Mouse (Mus musculus): ENCODE measurements around the gene Sag.
A peak's percentile ranks its signal among the peaks of the same experiment; 100 is the strongest.

The Sag gene

DNA sequence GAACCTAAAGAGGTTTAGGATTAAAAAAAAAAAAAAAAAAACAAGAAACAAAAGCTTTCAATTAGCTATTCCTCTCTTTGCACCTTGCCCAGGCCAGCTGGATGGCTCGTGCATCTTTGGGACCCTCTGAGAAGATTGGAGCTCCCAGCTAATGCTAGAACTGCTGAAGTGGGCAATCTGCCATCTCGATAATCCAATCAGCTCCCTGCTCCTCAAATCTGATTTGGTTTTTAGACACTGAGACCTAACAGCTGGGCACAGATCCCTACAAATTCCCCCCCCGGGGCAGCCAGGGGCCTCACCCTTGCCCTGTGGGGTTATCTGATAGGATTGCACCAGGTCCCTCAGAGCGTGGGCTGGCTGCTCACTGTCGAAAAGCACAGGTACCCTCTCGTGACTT, at the start of gene Sag:
Sag (plus strand) TSS at position 105 of the 400 bp plus-strand sequence.
- no peak for DNase-seq

DNA sequence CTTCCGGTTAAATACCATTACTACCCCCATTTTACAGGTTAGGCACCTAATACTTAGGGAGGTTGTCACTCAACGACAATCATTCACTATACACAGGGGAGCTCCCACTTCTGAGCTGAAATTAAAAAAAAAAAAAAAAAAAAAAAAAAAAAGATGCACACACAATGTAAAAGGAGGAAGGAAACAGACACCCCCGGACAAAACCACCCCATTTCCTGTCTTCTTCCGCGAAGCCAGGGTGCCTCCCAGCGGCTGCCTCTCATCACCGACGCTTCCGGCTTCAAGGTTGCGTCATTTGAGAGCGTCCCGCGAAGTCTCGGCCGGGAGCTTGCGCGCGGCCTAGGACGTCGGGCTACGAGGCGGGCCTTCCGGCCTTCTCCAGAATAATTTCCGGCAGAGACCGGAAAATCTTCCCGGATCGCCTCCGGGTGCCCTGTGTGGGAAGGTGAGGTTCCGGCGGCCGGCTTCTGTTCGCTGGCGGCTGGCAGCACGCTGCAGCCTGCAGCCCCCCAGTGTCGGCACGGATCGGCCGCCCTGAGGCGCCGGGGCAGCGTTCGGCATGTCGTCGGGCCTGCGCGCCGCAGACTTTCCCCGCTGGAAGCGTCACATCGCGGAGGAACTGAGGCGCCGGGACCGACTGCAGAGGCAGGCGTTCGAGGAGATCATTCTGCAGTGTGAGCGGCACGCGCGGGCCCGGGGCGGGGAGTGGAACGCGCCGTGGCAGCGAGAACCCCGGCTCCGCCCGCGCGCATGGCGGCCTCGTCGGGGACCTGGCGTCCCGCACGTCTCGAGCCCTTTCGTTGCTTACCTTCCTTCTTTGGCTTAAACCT, 47.6 kb upstream of the Sag start, which contains the start of gene Atg16l1:
Atg16l1 (plus strand) TSS at position 230 of the 830 bp plus-strand sequence.
- peak; percentile 95 to 97 for DNase-seq

DNA sequence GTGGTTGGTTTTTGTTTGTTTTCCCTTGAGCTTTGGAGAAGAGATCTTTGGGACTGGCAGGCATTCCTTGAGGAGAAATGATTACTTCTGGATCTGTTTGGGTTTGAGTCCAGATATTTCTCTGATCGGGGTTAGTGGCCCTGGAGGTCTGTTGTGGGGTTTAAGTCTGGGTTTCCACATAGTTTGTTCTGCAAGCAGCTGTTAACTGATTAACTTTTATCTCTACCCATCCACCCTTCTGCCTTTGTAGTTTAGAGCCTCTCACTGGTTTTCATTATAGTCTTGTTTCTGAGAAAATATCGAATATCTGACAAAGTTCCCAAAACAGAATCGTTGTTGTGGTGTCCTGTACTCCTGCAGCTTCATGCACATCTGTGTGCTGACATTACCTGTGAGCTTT, 39.7 kb upstream of the Sag start:
- DNase-seq, result no peak

DNA sequence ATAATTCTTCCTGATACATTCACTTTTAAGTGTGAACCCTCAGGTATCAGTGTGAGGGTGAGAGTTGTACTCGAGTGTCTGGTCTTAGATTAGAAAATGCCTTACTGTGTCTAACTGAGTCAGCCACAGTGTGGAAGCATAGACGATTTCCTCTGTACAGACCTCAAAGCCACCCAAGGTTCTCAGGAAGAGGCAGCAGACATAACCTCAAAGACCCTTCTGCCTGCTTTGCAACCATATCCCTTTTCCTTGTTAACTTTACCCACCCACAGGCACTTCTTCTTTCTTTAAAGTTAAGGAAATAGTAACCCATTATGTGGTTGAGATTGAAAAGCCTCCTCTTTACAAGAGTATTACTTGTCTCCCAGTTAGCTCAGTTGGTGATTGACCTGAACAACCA, 37.7 kb upstream of the Sag start:
- no peak for DNase-seq

DNA sequence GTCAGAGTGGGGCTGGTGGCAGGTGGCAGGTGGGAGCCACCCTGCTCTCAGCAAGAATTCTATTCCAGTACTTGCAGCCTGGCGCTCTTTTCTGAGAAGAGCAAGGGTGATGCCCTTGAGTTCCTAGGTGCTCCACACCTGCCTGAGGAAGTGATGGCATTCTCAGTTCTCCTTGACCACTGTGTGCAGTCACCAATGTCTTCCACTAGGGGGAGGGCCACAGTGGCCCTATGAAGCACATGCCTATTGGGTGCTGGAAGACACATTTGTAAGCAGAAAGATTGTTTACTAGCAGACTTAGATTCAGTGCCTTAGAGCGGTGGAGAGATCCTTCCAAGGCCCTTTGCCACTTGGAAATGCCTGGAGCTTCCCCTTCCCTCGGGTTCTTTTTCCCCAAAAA, 37.2 kb upstream of the Sag start:
- peak in 1 of 2 experiments; percentile 21 for DNase-seq

DNA sequence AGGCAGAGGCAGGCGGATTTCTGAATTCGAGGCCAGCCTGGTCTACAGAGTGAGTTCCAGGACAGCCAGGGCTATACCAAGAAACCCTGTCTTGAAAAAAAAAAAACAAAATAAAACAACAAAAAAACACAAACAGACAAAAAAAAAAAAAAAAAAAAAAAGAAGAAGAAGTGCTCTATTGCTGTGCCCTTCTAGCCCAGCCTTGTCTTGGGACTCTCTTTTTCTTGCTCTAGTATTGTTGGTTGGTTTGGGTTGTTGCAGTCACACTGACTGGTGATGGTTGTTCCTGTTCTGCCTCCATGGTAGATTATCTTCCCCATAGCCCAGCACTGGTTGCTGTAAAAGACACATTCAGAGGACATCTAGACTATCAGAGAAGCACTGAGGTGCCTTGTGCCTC, 34.2 kb upstream of the Sag start:
- DNase-seq, result no peak

DNA sequence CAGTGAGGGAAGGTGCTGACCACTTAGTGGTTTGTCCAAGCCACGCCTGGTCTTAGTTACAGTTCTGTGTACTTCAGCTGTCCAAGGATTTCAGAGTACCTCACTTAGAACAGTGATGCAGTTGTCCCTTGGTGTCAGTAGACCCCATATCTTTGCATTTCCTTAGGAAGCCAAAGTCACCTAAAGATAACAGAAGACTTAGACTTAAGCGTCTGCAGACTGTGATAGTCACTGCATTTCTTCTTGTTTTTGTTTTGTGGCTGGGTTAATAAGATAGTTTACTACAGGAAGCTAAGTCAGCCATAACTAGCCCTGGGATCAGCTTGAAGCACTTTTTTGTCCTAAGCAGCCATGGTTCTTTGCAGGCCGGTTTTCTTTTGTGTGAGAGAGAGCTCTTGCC, 33.0 kb upstream of the Sag start:
- DNase-seq, result no peak

DNA sequence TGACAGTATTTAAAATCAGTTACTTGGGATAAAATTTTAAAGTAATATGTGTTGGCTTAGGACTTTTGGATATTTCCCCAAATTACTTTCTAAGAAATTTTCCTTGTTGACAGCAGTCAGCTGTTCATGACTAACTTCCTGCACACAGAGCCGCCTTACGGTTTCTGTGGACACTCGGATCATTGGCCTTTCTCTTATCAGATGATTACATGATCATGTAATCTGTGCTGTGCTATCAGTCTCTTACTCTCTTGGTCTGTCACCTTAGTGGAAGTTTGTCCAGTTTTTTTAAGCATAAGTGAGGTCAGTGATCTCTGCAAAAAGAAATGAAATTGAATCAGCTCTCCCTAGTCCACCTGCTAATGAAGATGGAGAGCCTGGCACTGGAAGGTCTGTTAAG, 31.8 kb upstream of the Sag start:
- DNase-seq, result no peak

DNA sequence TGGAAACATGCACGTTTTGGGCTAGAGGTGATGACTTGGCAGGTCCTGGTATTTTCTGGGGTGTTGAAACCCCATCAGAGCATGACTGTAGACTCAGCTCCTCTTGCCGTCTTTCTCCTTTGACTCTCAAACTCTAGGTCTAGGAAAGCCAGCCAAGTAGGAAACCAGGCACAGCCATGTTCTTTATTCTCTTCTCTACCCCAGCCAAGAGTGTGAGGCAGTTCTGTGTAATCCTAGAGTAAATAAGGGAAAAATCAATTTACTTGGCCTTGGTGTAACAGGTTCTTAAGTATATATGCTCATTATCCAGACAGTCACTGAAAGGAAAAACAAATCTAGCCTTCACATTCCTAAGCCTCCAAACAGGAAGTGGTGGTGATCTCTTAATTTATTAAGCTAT, 30.1 kb upstream of the Sag start:
- no peak for DNase-seq

DNA sequence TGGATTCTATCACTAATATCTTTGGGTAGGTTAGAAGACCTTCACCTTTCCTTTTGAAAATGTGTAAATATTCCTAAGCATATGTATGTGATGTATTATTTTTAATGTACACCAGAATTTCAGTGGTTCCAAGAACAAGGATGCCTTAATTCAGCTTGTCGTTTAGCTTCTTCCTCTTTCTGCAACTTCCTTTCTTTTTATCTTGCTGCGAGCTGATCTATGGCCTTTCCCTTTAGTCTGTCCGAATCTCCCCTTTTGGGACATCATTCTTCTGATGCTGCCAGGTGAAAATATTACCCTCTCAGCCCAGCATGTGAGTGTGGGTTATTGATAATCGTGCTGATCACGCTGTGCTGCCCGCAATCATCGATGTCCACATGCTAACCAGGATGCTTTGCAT, 28.6 kb upstream of the Sag start:
- DNase-seq, result no peak

DNA sequence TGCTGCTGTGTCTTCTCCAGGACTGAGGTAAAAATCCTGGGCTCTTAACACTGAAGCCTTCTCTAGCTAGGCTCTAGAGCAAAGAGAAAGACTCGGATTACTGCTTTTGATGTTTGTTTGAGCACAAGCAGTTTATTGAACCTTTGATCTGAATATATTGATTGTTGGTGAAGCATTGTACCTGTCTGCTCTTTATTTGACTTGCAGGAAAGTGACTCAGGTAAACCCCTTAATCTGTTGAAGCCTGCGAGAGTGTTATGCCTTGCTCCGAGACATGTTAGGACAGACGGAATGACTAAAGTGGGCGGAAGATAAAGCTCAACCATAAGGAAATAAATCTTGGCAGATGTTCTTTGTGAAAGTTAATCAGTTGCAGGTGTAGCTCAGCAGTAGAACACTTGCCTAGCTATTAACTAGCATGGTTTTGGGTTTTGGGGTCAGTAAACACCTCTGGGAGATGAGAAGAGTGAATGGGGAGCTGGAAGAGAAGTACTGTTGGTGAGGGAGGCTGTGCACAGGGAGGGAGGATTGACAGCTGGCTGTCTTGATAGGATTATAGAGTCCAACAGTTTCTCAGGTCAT, 24.2 kb upstream of the Sag start:
- no peak for DNase-seq

DNA sequence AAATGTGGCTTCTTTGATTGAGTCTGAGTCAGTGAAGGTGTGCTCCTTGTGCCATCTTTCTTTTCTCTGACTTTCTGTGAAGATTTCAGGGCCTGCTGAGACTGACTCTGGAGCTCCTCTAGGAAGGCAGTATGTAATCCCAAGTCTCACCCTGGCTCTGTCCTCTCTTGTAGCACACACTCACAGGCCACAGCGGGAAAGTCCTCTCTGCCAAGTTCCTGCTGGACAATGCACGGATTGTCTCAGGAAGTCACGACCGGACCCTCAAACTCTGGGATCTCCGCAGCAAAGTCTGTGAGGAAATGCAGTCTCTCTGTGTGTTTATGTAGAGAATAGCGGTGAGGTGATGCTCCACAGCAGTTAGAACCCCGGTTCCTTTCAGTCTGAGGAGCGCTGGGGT, 17.8 kb upstream of the Sag start:
- peak; percentile 60 to 78 for DNase-seq

DNA sequence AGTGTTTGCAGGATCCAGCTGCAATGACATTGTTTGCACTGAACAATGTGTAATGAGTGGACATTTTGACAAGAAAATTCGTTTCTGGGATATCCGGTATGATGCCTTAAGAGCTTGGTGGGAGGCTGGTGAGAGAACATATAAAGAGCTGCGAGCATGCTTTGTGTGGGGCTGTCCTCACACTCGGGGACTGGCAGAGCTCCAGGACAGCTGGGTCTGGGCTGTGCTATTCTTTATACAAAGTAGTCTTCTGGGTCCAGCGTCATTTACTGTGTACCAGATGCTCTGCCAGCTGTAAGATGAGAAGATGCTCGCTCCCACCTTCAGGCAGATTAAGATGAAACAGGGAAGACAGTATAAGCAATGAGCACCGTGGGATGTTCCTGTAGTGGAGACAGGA, 17.2 kb upstream of the Sag start:
- DNase-seq, result peak; percentile 73 to 86

DNA sequence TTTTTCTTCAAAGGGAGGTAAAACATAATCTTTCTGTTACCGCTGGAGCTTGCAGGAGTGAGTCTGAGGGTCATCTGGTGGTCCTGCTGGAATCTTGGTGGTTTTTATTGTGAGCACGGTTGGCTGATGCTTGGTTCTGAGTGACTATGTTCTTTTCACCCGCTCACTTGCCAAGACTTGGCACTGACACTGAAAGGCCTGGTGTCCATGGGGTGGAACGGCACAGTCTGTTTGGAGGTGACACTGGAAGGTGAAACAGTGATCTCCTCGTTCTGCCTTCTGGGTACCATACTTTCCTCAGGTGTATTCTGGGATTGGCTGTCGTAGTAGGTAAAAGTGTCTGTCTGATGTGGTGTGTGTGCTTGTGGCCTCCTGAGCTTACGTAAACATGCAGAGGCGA, 13.8 kb upstream of the Sag start:
- DNase-seq, result no peak

DNA sequence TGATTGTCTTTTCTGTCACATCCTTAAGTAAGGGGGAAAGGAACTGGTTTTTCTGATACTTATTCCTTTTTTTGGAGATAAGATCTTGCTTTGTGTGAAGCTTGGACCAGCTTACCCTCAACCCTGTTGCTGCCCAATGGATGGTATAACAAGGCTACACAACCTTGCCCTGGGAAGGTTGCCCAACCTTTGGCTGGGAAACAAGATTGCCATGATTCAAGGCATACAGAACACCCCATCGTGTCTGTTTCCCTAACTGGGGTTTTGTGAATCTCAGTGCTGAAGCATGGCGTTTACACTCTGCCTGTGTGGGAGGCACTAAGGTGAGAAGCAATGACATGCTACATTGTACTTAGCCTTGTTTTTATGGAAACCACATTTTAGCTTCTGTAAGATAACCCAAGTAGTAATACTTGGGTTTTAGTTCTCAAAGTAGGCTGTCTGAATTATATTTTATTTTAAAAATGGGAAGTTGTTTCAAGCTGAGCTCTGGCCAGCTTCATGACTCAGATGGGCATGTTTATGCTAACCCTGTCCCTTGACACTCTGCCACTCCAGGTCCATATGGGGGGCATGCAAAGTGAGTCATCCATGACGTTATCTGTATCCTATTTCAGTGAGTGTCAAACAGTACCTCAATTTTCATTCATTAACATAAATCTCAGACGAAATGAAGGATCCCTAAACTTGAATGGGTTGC, 10.9 kb upstream of the Sag start:
- DNase-seq, result no peak

DNA sequence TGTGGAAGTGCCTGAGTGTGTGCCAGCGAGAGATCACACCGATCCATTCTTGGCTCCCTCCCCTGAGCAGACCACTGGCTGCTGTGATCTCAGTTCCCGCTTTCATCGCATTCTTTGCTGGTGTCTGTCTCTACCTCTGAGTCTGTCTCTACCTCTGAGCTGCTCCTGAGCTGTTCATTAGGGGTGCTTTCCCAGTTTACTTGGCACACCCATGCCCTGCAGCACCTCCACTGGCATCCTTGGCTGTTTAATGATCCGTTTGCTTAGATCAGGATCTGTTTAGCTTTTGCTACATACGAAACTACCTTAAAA, 10.4 kb upstream of the Sag start:
- no peak for DNase-seq

DNA sequence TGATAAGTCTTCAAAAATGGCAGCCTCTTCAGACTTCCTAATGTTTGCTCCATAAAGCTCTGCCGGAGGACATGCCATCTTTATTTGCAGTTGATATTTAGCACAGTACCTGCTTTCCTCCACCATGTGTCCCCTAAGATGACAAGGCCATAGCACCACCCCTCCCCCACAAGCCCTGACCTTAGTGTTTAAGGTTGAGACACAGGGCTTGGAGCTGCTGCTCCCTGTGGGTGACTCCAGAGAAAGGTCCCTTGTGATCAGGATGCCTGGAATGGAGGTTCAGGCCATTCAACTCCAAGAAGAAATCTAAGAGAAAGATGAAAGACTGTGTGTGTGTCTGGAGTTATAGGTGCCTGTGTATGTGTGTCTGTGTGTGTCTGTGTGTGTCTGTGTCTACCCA, 5.8 kb upstream of the Sag start:
- no peak for DNase-seq

DNA sequence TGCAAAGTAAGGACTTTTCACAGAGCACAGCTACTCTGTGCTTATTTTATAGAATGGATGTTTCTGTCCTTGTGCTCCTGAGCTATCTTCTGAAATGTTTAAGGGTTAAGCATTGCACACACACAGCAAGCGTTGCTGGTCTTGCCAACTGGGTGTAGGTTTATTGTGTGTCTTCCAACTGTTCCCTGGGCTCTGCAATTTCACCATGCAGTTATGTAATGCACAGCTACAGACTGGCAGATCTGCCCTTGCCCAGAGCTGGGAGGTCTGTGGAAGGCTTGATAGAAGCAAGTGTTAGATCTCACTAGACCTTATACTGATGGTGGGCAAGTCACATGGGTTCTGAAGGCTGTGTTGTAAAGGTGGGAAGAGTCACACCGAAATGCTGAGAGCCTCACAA, 5.2 kb upstream of the Sag start:
- no peak for DNase-seq

DNA sequence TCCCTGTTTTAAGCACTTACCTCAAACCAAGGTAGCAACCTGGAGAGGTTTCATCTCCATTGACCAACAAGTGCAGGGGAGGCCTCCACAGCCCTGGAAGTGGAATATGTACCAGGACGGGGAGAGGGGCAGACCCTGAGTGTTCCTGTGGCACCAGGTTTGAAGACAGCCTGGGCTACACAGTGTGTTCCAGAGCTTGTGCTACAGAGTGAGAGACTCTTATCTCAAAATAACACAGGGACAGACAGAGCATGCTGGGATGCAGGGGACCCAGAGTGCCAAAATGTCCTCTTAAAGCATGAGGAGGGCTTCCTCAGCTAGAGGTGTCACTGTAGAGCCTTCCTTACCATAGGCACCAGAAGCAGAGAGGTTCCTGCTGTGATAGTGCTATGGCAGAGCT, 4.3 kb downstream of the Sag start:
- no peak for DNase-seq

DNA sequence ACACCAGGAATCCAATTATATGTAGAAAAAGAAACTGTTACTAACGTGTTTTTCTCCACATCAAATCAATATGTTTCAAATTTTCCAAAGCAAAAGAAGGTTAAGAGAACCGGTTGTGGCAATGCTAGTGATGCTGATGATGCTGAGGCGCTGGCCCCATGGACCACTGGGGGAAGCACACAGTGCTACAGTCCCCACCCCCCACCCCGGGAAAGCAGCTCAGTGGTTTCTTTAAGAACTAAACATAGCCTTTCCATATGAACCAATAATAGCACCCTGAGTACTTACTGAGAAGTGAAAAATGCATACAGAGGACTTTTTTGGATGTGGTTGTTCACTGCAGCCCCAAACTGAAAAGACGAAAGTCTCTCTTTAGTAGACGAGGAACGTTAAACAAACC, 7.9 kb downstream of the Sag start:
- DNase-seq, result no peak

DNA sequence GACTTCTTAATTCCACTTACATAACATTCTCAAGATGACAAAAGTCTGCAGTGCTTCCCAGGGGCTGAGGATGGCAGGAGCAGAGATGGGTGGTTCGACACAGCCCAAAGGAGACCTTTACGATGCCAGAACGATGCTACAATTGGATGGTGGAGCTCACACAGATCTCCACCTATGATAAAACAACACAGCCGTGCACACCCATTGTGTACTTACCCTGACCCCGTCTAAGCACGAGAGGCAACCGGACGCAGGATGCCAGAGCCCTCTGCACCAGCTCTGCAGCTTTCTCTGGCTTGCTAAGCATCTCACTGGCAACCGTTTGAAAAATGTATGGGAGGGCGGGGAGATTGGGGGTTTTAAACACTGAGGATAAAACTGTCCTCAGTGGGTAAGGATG, 8.6 kb downstream of the Sag start:
- DNase-seq, result no peak

DNA sequence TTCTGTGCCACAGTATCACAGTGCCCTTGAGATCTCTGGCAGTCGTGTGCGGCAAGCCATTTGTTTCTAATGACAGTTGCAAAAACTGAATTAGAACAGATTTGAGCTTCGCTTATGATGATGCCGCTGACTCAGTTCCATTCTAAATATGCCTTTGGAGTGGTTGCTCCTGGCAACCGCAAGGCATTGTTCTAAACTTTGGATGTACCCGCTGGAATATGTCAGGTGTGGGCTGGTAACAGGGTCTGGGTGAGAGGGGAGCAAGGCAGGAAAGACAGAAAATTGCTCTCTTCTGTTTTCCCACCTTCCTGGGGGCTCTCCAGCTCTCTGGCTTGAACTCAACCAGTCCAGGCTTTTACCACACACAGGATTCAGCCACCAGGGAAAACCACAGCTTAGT, 9.7 kb downstream of the Sag start:
- no peak for DNase-seq

DNA sequence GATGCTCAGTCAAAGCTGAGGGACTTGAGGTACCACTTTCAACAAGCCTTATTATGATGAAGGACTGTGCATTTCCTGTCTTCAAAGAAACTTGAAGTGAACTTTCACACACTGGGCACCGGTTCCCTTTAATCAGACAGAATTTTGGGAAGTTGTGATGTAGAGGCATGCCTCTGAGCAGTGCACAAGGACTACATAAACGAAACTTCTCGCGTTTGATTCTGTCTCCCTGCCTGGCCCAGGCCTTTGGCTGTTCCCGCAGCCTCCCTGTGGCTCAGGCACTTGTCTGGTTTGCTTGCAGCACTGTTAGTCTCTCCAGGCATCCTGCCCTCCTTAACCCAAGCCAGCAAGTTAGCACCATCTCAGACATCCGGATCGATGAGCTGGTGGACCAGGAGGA, 10.2 kb downstream of the Sag start:
- peak in 1 of 2 experiments; percentile 14 for DNase-seq

DNA sequence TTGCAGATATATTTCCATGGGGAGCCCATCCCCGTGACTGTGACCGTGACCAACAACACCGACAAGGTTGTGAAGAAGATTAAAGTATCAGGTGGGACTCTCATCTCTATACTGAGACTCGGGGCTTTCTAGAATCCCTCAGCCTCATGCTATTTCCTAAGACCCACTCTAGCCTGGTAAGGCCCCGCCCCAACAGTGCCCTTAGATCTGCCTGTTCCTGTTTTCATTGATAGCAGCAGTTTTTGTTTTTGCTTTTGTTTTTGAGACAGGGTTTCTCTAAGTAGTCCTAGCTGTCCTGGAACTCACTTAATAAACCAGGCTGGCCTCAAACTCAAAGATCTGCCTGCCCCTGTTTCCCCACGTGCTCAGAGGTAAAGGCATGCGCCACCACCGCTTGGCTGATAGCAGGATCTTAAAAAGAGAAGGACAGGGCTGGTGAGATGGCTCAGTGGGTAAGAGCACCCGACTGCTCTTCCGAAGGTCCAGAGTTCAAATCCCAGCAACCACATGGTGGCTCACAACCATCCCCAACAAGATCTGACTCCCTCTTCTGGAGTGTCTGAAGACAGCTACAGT, 21.0 kb downstream of the Sag start:
- DNase-seq, result no peak

Measured in lung, postnatal 4 days (tissue).